Mouse (Mus musculus): ENCODE data around the gene Gm34302.

- TF ChIP-seq CTCF (IDR thresholded peaks at IDR 0.05; ENCODE audit: low read depth, low read length) (no peak), POLR2A (IDR thresholded peaks at IDR 0.05; ENCODE audit: insufficient read depth, low read length) (no peak)
Observed at GRCm38 (mm10) chr3:63439738-63440137, 43.9 kb downstream of the Gm34302 start.

Data from ES-Bruce4 (cell line).